Mouse (Mus musculus) frontal cortex, adult 2 months (tissue): Measurements from ENCODE around the gene Rbms3. TPM values are rescaled to one million over a fixed set of nuclear protein-coding genes. Genes with fewer than 3 reads are reported as not detected.

ENCODE experiments used
- DNase-seq, 2 experiments: peaks; one replicate each; pipeline ENCODE4 v3.0.0; 2022; ENCODE audit warnings: low spot score in 1 of 2; ENCODE audit errors: extremely low spot score in 1 of 2
- polyA plus RNA-seq: library from polyadenylated mRNA; depleted of rRNA; stranded (reverse); fragments of >200 nt; gene quantifications from 2 replicates; pipeline ENCODE4 v1.2.3, GENCODE M21; 2012; rRNA removed

Gene Rbms3
- polyA plus RNA-seq = 5.3 and 5.7 TPM in 2 replicates

DNA sequence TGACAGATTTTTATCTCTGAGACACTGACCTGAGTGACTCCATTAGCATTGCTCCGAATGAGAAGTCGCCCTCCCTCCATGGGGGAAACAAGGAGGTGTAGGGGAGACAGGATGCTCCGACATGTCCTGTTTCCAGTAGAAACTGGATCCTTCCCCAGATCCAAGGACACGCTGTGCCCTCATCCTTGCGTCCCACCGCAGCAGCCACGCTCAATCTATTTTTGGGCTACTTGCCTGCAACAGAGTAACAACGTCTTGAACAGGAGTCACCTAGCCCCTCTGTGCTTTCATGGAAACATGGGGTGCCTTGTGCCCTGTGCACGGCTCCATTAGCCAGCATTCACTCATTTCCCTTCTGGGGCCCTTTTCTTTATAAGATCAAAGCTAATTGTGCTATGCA lies at the start of gene Rbms3:
TSS of gene Rbms3 (minus strand) at position 143 of the 400 bp plus-strand sequence.
- DNase-seq = no peak

DNA sequence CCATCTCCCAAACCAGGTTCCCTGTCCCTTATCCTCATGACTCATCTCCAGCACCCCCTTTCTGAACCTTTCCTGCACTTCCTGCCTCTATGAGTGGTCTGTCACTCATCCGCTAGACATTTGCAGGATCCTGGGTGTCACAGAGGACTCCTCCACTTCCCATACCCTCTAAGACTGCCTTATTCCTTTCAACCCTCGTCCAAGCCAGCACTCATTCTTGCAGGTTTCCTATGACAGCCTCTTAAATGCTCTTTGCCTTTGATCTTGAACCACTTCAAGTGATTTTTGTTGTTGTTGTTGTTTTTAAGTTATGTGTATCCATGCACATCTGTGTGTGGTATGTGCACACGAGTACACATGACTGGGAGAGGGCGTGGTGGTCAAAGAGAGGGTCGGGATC lies 43.6 kb upstream of the Rbms3 start:
- DNase-seq = no peak

DNA sequence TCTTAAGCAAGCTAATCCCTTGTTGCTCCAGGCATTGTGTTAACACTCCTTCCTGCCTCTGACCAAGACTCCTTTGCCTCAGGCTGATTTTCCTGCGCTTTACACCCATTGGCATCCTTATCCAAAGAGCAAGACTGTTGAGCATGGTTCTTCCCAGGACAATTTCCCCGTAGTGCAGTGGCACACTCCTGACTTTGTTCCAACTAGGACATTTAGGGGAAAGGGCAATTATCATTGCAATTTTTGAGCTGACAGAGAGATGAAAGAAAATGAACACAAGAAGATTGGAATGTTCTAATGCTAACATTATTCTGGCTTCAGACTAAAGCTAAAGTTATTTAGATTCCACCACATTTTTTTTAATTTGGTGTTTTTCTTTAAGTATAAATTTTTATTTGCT lies 24.9 kb upstream of the Rbms3 start:
- no peak for DNase-seq

DNA sequence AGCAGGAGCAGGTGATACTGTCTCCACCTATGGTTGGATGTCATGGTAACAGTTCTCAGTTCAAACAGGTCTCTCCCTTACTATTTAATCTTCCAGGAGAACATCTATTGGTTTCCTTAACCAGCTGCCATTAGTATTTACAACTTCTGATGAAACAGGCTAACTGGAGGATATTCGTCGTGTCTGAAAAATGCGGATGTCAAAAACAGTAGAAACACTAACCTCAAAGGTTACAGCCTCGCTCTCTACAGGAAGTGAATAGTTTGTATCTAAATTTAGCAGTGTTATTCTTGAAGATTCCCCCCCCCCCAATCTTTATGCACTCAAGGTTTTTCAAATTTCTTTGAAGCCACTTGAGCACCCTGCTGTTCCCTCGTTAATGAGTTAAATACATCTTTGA lies 23.9 kb upstream of the Rbms3 start:
- no peak for DNase-seq

- DNase-seq = no peak
Measured at GRCm38 (mm10) chr9:117646131-117646530, 16.4 kb upstream of the Rbms3 start.

DNA sequence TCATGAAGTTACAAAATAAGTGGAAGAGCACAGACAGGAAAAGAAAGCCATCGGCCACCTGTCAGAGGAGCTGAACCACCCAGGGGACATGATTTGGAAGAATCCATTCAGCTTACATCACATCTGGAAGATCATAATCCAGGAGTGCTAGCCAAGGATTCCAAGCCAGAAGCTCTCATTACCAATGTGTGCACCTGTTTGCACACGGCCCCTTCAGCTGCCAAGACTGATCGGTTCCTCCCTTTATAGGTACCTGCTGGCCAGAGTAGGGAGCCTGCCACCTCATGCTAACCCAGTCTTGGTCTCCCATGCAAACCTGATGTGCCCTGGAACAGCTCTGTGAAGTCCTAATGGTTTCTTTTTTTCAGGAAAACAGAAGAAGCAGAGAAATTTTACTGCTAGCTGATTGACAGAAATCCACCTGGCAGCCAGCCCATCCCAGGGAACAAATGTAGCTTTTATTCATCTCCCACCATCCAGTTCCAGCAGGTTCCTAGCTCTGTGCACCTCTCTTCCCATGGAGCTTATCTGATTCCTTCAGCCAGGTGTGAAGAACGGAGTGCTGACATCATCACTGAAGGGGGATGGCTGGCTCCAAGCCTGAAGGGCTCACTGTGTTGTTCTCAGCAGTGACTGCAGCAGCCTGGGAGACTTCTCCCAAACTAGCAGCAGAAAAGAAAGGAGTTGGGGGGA lies 11.5 kb upstream of the Rbms3 start:
- peak in 1 of 2 experiments; percentile 6 for DNase-seq

DNA sequence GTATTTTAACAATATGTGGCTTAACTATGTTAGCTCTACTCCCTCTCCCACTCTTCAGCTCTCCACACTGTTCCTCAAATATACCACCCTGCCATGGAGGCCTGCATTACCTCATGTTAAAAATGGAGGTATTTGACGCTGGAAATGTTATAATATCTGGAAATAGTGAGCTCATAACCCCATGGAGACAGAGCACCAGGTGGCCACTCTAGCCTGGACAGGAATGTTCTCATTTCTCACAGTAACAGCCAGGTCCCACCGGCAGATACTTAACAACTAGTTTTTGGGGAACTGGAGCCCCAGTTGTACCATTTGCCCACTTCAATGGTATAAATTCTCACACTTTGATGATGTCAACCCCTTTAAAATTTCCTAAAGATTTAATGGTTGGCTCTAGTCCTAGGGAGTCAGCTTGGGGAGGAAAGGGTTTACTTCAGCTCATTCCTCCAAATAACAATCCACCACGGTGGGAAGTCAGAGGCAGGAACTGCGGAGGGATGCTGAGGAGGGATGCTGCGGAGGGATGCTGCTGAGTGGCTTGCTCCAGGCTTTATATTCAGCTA lies 9.0 kb upstream of the Rbms3 start:
- DNase-seq = no peak

- DNase-seq = no peak
Measured at GRCm38 (mm10) chr9:117636492-117636891, 6.8 kb upstream of the Rbms3 start.

DNA sequence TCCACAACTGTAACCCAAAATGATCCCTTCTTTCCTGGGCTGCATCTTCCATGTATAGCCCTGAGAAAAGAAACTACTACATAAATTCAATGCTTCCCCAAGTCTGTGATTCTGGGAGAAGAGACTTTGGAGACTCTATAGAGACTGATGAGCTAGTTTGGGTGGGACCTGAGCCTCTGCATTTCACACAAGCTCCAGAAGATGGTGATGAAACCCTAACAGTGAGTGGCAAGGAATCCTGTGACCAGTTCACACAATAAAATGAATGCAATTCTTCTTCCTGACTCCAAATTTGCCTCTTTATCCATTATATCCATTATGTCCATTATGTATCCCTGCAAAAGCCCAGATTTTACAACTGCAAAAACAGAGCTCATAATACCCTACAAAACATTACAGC lies 2.5 kb downstream of the Rbms3 start:
- no peak for DNase-seq

DNA sequence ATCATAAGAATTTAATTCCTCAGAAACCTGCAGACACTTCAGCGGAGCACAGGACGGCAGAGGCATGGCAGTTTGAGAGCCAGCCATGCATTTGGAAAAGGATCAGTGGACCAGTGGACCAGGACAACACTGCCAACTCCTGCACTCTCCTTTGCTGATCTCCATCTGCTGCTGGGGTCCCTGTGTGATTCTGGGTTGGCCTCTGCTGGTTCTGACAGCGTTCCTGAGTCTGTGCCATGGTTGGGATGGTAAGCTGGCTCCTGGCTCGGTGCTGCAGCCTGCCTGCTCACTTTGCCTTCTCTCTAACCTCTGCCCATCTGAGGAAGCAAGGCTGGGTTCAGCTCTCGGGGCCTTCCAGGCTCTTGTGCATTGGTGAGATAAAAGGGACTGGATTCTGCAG lies 28.9 kb downstream of the Rbms3 start:
- no peak for DNase-seq

GRCm38 (mm10) chr9:117599341-117599740 lies 30.4 kb downstream of the Rbms3 start:
- no peak for DNase-seq

- DNase-seq = no peak
Measured at GRCm38 (mm10) chr9:117596162-117596561, 33.6 kb downstream of the Rbms3 start.

DNA sequence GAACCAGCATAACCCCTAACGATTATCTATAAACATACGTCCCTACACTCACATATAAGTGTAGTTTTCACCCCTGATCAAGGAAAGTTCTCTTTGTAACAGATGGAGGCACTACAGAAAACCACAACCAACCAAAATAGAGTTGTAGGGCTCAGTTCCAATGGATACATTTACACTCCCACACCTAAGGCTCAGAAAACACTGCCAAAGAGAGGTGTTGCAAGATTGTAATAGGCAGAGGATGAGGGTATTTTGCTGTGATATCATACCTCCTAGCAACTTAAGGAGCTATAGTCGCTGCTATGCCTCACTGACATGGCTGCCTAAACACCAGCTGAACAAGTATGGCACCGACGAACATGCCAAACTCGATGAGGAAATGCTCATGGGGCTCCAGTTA lies 44.4 kb downstream of the Rbms3 start:
- peak in 1 of 2 experiments; percentile 27 for DNase-seq

- peak in 1 of 2 experiments; percentile 35 for DNase-seq
Measured at GRCm38 (mm10) chr9:117583638-117584037, 46.1 kb downstream of the Rbms3 start.

GRCm38 (mm10) chr9:117582591-117582990 lies 47.1 kb downstream of the Rbms3 start:
- no peak for DNase-seq

DNA sequence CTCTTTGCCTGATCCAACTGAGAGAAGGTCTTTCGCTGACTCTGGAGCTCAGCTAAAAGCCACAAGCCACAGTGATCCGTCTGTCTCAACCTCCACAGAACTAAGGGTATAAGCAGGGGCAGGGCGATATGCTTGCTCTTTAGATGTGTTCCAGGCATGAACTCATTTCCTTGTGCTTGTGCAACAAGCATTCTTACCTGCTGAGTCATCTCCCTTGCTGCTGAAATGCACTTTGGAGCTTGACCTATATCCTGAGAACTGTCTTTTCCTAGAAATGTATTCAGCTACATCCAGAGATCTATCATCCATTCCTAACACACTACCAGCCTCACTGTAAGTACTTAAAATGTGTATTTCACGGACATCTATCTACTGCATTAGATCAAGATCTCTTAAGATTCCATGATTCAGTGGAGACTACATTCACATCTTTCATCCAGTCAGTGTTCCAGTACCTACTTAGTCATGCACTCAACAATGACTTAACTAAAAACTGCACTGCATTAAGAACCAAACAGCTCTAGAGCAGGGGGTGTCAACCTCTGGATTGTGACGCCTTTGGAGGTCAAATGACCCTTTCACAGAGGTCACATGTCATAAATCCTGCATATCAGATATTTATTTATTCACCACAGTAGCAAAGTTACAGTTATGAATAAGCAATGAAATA lies 58.4 kb downstream of the Rbms3 start:
- no peak for DNase-seq

GRCm38 (mm10) chr9:117570240-117570821 lies 59.4 kb downstream of the Rbms3 start:
- no peak for DNase-seq

GRCm38 (mm10) chr9:117566293-117566692 lies 63.4 kb downstream of the Rbms3 start:
- no peak for DNase-seq

DNA sequence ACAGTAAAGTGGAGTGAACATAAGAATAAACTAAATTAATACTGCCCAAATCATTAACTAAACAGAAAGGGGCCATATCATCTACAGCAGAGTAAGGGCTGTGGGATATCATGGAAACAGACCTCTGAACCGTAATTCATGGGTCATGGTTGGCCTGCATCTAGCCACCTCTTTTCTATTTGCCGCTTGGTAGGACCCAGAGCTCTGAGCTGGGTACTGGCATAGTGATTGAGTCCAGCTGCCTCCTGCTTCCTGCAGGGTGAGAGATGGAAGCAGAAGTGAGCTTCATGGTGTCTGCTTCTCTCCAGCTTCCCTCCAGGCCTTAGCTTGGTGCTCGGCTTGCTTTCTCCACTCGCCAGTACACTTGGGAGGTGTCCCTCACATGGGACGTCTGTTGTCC lies 71.2 kb downstream of the Rbms3 start:
- DNase-seq = no peak

- no peak for DNase-seq
Measured at GRCm38 (mm10) chr9:117554356-117554755, 75.4 kb downstream of the Rbms3 start.

DNA sequence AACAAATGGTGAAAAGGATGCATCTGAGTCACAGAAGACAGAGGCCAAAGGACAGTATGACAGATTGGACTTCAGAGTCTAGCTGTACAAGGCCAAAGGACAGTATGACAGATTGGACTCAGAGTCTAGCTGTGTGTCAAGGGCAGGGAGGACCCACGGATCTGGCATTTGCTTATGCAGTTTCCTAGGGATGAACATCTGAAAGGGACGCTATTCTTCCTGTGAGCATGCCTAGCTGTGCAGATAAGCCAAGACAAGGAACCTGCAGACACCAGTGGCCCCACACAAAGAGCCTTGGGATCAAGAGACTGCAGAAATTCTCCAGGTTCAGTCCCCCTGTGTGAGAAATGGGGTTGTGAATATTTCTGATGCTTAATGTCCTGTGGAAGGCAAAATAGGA lies 100.4 kb downstream of the Rbms3 start:
- no peak for DNase-seq

- no peak for DNase-seq
Measured at GRCm38 (mm10) chr9:117508941-117509340, 120.8 kb downstream of the Rbms3 start.
